Mouse (Mus musculus) forebrain, embryonic 16.5 days (tissue): ENCODE data around the gene Arl6ip1. TPM values are rescaled to one million over a fixed set of nuclear protein-coding genes. Genes with fewer than 3 reads are reported as not detected.

Experiments used
- ATAC-seq: fragments of 200-750 bp; cut with Nextera tagmentation; 2 replicates; pipeline ENCODE4 v1.8.0; 2017; ENCODE audit warnings: mild to moderate bottlenecking, moderate library complexity
- H3K27ac ChIP-seq: fragments of 300-500 bp; sonication (generic); 2 replicates; pipeline ENCODE4 v1.5.1; 2014; ENCODE audit warnings: low read length, control low read depth
- H3K27me3 ChIP-seq: fragments of 300-500 bp; sonication (generic); replicated peaks from 2 replicates; pipeline ENCODE4 v1.6.1; 2014; ENCODE audit warnings: low read length; ENCODE audit not compliant: control insufficient read depth, insufficient read depth
- H3K36me3 ChIP-seq: fragments of 300-500 bp; sonication (generic); 2 replicates; pipeline ENCODE4 v1.6.1; 2014; ENCODE audit not compliant: control insufficient read depth, insufficient read depth
- H3K4me1 ChIP-seq: fragments of 300-500 bp; sonication (generic); replicated peaks from 2 replicates; pipeline ENCODE4 v1.6.1; 2014; ENCODE audit warnings: low read length; ENCODE audit not compliant: control insufficient read depth, insufficient read depth
- H3K4me2 ChIP-seq: fragments of 300-500 bp; sonication (generic); 2 replicates; pipeline ENCODE4 v1.6.1; 2014; ENCODE audit warnings: mild to moderate bottlenecking, low read length, control low read depth
- H3K4me3 ChIP-seq: fragments of 300-500 bp; sonication (generic); replicated peaks from 2 replicates; pipeline ENCODE4 v1.5.1; 2014; ENCODE audit warnings: mild to moderate bottlenecking, low read length, control low read depth
- H3K9ac ChIP-seq: fragments of 300-500 bp; sonication (generic); replicated peaks from 2 replicates; pipeline ENCODE4 v1.6.1; 2014; ENCODE audit warnings: low read depth, low read length, control low read depth
- H3K9me3 ChIP-seq: fragments of 300-500 bp; sonication (generic); 2 replicates; pipeline ENCODE4 v1.6.1; 2016; ENCODE audit warnings: low read length; ENCODE audit not compliant: control insufficient read depth
- WGBS: fragments of 180-500 bp; shearing (Covaris S2); extraction: QIAGEN DNeasy Blood & Tissue Kit; methylation state at CpG from one replicate; pipeline ENCODE4 v1.1.7; 2014; 5-methylcytosine and 5-hydroxymethylcytosine counted together
- polyA plus RNA-seq: library from polyadenylated mRNA; unstranded; fragments of >200 nt; fragmentation: Nextera tagmentation; extraction: Ambion mirVana; gene quantifications from 2 replicates; pipeline ENCODE4 v1.2.1, GENCODE M21; 2015

Arl6ip1 gene
- polyA plus RNA-seq, 1 experiment from 2014 or later, result 497 TPM

- no peak overlapping the region for H3K9ac ChIP-seq
- no peak overlapping the region for H3K4me2 ChIP-seq
- H3K27me3 ChIP-seq, result no peaks in the 10 kb centered on the region
- no peak for ATAC-seq
- WGBS, result 48% methylated on average over 1 of the region's 1 CpGs
- no peak overlapping the region for H3K4me3 ChIP-seq
- H3K36me3 ChIP-seq, result peaks cover 28% of the 10 kb centered on the region
- H3K9me3 ChIP-seq, result no peaks in the 10 kb centered on the region
- H3K27ac ChIP-seq, result no peak overlapping the region
- peaks cover 21% of the 10 kb centered on the region for H3K4me1 ChIP-seq
These were observed 21.8 kb downstream of the Arl6ip1 start for GRCm38 (mm10) chr7:118107671-118108070.

GRCm38 (mm10) chr7:118104458-118105052, 24.9 kb downstream of the Arl6ip1 start:
- no peak for ATAC-seq
- Histone ChIP-seq H3K36me3 (peaks cover 25% of the 10 kb centered on the region), H3K27me3 (no peaks in the 10 kb centered on the region), H3K9me3 (no peaks in the 10 kb centered on the region), H3K27ac (no peak overlapping the region), H3K4me3 (no peak overlapping the region), H3K4me1 (no peaks in the 10 kb centered on the region), H3K4me2 (no peak overlapping the region), H3K9ac (no peak overlapping the region)
- WGBS, result 76% methylated on average over 5 of the region's 5 CpGs

- no peaks in the 10 kb centered on the region for H3K27me3 ChIP-seq
- no peak overlapping the region for H3K4me3 ChIP-seq
- no peak overlapping the region for H3K9ac ChIP-seq
- H3K36me3 ChIP-seq, result peaks cover 23% of the 10 kb centered on the region
- no peak overlapping the region for H3K4me2 ChIP-seq
- no peaks in the 10 kb centered on the region for H3K4me1 ChIP-seq
- ATAC-seq, result peak; percentile 27
- WGBS, result 39% methylated on average over 5 of the region's 5 CpGs
- H3K27ac ChIP-seq, result no peak overlapping the region
- H3K9me3 ChIP-seq, result no peaks in the 10 kb centered on the region
These were observed 25.7 kb downstream of the Arl6ip1 start for GRCm38 (mm10) chr7:118103462-118104379.

- ATAC-seq, result peak; percentile 44
These were observed 26.6 kb downstream of the Arl6ip1 start for GRCm38 (mm10) chr7:118102678-118103461.

GRCm38 (mm10) chr7:118102231-118102630, 27.2 kb downstream of the Arl6ip1 start:
- H3K4me1 ChIP-seq, result no peaks in the 10 kb centered on the region
- no peaks in the 10 kb centered on the region for H3K9me3 ChIP-seq
- ATAC-seq, result peak; percentile 49
- no peaks in the 10 kb centered on the region for H3K27me3 ChIP-seq
- H3K36me3 ChIP-seq, result peaks cover 11% of the 10 kb centered on the region
- no peak overlapping the region for H3K4me3 ChIP-seq
- H3K9ac ChIP-seq, result no peak overlapping the region
- no peak overlapping the region for H3K27ac ChIP-seq
- 40% methylated on average over 4 of the region's 4 CpGs for WGBS
- no peak overlapping the region for H3K4me2 ChIP-seq

More at GRCm38 (mm10) chr7:118102678-118103461, 26.6 kb downstream of the Arl6ip1 start:
- Histone ChIP-seq H3K9ac (no peak overlapping the region), H3K27ac (no peak overlapping the region), H3K27me3 (no peaks in the 10 kb centered on the region), H3K4me2 (no peak overlapping the region), H3K4me1 (no peaks in the 10 kb centered on the region), H3K36me3 (peaks cover 17% of the 10 kb centered on the region), H3K4me3 (no peak overlapping the region), H3K9me3 (no peaks in the 10 kb centered on the region)
- WGBS, result 40% methylated on average over 4 of the region's 4 CpGs

- 78% methylated on average over 7 of the region's 7 CpGs for WGBS
- no peak for ATAC-seq
- Histone ChIP-seq H3K27ac (no peak overlapping the region), H3K4me2 (no peak overlapping the region), H3K9ac (no peak overlapping the region), H3K9me3 (no peaks in the 10 kb centered on the region), H3K4me1 (no peaks in the 10 kb centered on the region), H3K36me3 (no peaks in the 10 kb centered on the region), H3K4me3 (no peak overlapping the region), H3K27me3 (no peaks in the 10 kb centered on the region)
These were observed 31.8 kb downstream of the Arl6ip1 start for GRCm38 (mm10) chr7:118097615-118098014.

- no peaks in the 10 kb centered on the region for H3K36me3 ChIP-seq
- no peak overlapping the region for H3K4me2 ChIP-seq
- no peak overlapping the region for H3K4me3 ChIP-seq
- ATAC-seq, result no peak
- no peaks in the 10 kb centered on the region for H3K4me1 ChIP-seq
- H3K27ac ChIP-seq, result no peak overlapping the region
- no peak overlapping the region for H3K9ac ChIP-seq
- 92% methylated on average over 4 of the region's 4 CpGs for WGBS
- no peaks in the 10 kb centered on the region for H3K9me3 ChIP-seq
- H3K27me3 ChIP-seq, result no peaks in the 10 kb centered on the region
These were observed 49.5 kb downstream of the Arl6ip1 start for GRCm38 (mm10) chr7:118079987-118080386.

- no peaks in the 10 kb centered on the region for H3K4me1 ChIP-seq
- no peaks in the 10 kb centered on the region for H3K36me3 ChIP-seq
- no peak overlapping the region for H3K4me2 ChIP-seq
- no peaks in the 10 kb centered on the region for H3K27me3 ChIP-seq
- no peak overlapping the region for H3K27ac ChIP-seq
- WGBS, result 95% methylated on average over 5 of the region's 5 CpGs
- no peak for ATAC-seq
- H3K9ac ChIP-seq, result no peak overlapping the region
- H3K4me3 ChIP-seq, result no peak overlapping the region
- no peaks in the 10 kb centered on the region for H3K9me3 ChIP-seq
These were observed 50.4 kb downstream of the Arl6ip1 start for GRCm38 (mm10) chr7:118079097-118079496.
